Mouse (Mus musculus): ENCODE results near the gene Zbtb3. TPM values are rescaled to one million over a fixed set of nuclear protein-coding genes. Genes with fewer than 3 reads are reported as not detected.
A peak's percentile ranks its signal among the peaks of the same experiment; 100 is the strongest.

Zbtb3 gene
- polyA plus RNA-seq, 1 experiment from 2014 or later: 6.0 TPM

- peaks cover 32% of the 10 kb centered on the region for H3K36me3 ChIP-seq
- H3K27me3 ChIP-seq: no peaks in the 10 kb centered on the region
- H3K27ac ChIP-seq: peak within 1 kb of the TSS; percentile 52; the same call in 1 of the 2 replicates
- no peak within 1 kb of the TSS for H3K4me3 ChIP-seq
- 17% methylated on average over 7 of the region's 7 CpGs for WGBS
- H3K4me1 ChIP-seq: peaks cover 15% of the 10 kb centered on the region
- H3K4me2 ChIP-seq (replicated peaks): peak within 1 kb of the TSS; percentile 17; the same call in 1 of the 2 replicates
- H3K9me3 ChIP-seq: no peaks in the 10 kb centered on the region
- peak; percentile 67; the same call in 1 of the 2 replicates for ATAC-seq (ENCODE audit: low FRiP score, low read depth)
- H3K9ac ChIP-seq: 0 out of 2 replicates have a peak within 1 kb of the TSS, but pooled peaks have one; percentile 10
These were observed 48.1 kb downstream of the Zbtb3 start, which contains the start of gene Lrrn4cl for GRCm38 (mm10) chr19:8850402-8850901. Gene Lrrn4cl, plus strand, starts transcription at chr19:8850768.

DNA sequence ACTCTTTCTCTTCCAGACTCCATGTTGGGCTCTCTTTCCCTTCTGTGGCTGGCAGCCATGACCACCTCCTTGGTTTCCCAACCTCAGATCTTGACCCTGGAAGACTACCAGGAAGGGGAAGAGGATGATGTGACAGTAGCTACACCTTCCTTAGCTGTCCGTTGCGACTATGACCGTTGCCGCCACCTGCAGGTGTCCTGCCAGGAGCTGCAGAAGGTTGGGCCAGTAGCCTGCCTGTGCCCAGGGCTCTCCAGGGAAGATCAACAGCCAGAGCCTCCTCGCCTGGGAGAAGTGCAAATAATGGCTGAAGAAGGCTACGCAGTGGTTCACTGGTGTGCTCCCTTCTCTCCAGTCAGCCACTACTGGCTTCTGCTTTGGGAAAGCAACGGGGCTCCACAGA is 49.3 kb downstream of the Zbtb3 start:
- no peak overlapping the region for H3K4me3 ChIP-seq
- H3K27me3 ChIP-seq: no peaks in the 10 kb centered on the region
- H3K4me2 ChIP-seq (replicated peaks): no peak overlapping the region
- no peak for ATAC-seq (ENCODE audit: low FRiP score, low read depth)
- H3K27ac ChIP-seq: no peak overlapping the region
- H3K4me1 ChIP-seq: peaks cover 15% of the 10 kb centered on the region
- WGBS: 54% methylated on average over 7 of the region's 7 CpGs
- H3K9ac ChIP-seq: no peak overlapping the region
- no peaks in the 10 kb centered on the region for H3K9me3 ChIP-seq
- H3K36me3 ChIP-seq: peaks cover 20% of the 10 kb centered on the region

DNA sequence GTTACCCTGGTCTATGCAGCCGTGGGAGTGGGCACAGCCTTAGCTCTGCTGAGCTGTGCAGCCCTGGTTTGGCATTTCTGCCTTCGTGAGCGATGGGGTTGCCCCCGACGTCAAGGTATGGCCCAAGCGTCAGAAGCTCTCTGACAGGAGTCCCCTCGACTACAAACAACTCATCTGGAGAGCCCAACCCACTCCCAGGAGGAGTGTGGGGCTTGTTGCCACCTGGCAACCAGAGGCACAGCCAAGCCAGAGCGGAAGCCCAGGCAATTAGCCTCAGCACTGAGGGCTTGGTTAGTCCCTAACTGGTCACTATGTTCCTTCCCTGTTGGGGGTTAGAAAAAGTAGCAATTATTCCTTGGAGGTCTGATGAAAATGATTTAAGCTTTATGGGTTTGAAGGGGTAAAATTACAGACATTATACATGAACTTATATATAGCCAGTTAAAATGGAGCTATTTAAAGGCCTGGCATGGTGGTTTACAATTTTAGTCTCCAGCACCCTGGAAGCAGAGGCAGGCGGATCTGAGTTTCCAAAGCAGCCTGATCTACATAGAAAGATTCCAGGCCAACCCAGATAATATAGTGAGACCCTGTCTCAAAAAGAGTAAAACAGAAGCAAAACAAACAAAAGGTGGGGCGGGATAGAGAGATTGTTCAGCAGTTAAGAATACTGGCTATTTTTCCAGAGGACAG is 50.0 kb downstream of the Zbtb3 start:
- peaks cover 15% of the 10 kb centered on the region for H3K4me1 ChIP-seq
- no peak for ATAC-seq (ENCODE audit: low FRiP score, low read depth)
- no peak overlapping the region for H3K4me2 ChIP-seq (replicated peaks)
- no peaks in the 10 kb centered on the region for H3K9me3 ChIP-seq
- no peak overlapping the region for H3K9ac ChIP-seq
- H3K4me3 ChIP-seq: no peak overlapping the region
- H3K36me3 ChIP-seq: peaks cover 13% of the 10 kb centered on the region
- no peaks in the 10 kb centered on the region for H3K27me3 ChIP-seq
- 42% methylated on average over 10 of the region's 10 CpGs for WGBS
- no peak overlapping the region for H3K27ac ChIP-seq

DNA sequence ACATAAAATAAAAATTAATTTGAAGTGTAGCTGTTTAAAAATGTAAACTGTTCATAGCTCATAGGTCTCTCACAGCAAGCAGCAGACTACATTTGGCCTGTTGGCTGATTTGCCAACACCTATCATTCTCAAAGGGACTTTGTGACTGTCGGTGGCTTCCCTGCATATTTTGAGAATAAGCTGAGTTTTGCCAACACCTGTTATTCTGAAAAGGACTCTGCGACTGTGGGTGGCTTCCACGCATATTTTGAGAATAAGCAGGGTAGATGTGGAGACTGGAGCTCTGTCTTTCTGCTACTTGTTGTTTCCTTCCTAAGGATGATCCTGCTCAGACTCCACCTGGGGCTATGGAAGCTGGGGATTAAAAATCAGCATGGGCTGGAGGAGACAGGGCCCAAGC is 50.8 kb downstream of the Zbtb3 start:
- Histone ChIP-seq H3K4me1 (peaks cover 15% of the 10 kb centered on the region), H3K4me2 (replicated peaks) (no peak overlapping the region), H3K9me3 (no peaks in the 10 kb centered on the region), H3K27me3 (no peaks in the 10 kb centered on the region), H3K36me3 (peaks cover 6% of the 10 kb centered on the region), H3K9ac (no peak overlapping the region), H3K27ac (no peak overlapping the region), H3K4me3 (no peak overlapping the region)
- 82% methylated on average over 3 of the region's 3 CpGs for WGBS
- ATAC-seq (ENCODE audit: low FRiP score, low read depth): no peak

Other genes with a start within 250 kb of the Zbtb3 start
- 0.05 TPM in 1 of 2 replicates, not detected in the other for gene Slc22a8, start 211.3 kb upstream of the Zbtb3 start, polyA plus RNA-seq (2015; fragmentation: Nextera tagmentation; extraction: Ambion mirVana)
- not detected in 2 replicates for gene Slc22a6, start 184.5 kb upstream of the Zbtb3 start, polyA plus RNA-seq (2015; fragmentation: Nextera tagmentation; extraction: Ambion mirVana)
- gene Chrm1, start 138.8 kb upstream of the Zbtb3 start, polyA plus RNA-seq (2015; fragmentation: Nextera tagmentation; extraction: Ambion mirVana): 0.71 and 1.0 TPM in 2 replicates
- gene Slc3a2, start 79.2 kb upstream of the Zbtb3 start, polyA plus RNA-seq (2015; fragmentation: Nextera tagmentation; extraction: Ambion mirVana): 101 and 103 TPM in 2 replicates
- 98.7 TPM in 2 replicates for gene Wdr74, start 66.7 kb upstream of the Zbtb3 start, polyA plus RNA-seq (2015; fragmentation: Nextera tagmentation; extraction: Ambion mirVana)
- 2.1 TPM in 2 replicates for gene 1700092M07Rik, start 61.8 kb upstream of the Zbtb3 start, polyA plus RNA-seq (2015; fragmentation: Nextera tagmentation; extraction: Ambion mirVana)
- 194 and 205 TPM in 2 replicates for gene Stx5a, start 61.1 kb upstream of the Zbtb3 start, polyA plus RNA-seq (2015; fragmentation: Nextera tagmentation; extraction: Ambion mirVana)
- 214 and 217 TPM in 2 replicates for gene Nxf1, start 45.5 kb upstream of the Zbtb3 start, polyA plus RNA-seq (2015; fragmentation: Nextera tagmentation; extraction: Ambion mirVana)
- gene Tmem223, start 31.6 kb upstream of the Zbtb3 start, polyA plus RNA-seq (2015; fragmentation: Nextera tagmentation; extraction: Ambion mirVana): 211 and 232 TPM in 2 replicates
- gene Tmem179b, start 28.1 kb upstream of the Zbtb3 start, polyA plus RNA-seq (2015; fragmentation: Nextera tagmentation; extraction: Ambion mirVana): 62.7 and 66.2 TPM in 2 replicates
- gene Taf6l, start 16.1 kb upstream of the Zbtb3 start, polyA plus RNA-seq (2015; fragmentation: Nextera tagmentation; extraction: Ambion mirVana): 31.9 and 32.8 TPM in 2 replicates
- 183 and 185 TPM in 2 replicates for gene Polr2g, start 4.0 kb upstream of the Zbtb3 start, polyA plus RNA-seq (2015; fragmentation: Nextera tagmentation; extraction: Ambion mirVana)
- 67.1 and 73.4 TPM in 2 replicates for gene Ttc9c, start 16.8 kb downstream of the Zbtb3 start, polyA plus RNA-seq (2015; fragmentation: Nextera tagmentation; extraction: Ambion mirVana)
- gene Hnrnpul2, start 17.5 kb downstream of the Zbtb3 start, polyA plus RNA-seq (2015; fragmentation: Nextera tagmentation; extraction: Ambion mirVana): 5.9 and 6.3 TPM in 2 replicates
- gene AC129217.1, start 27.2 kb downstream of the Zbtb3 start, polyA plus RNA-seq (2015; fragmentation: Nextera tagmentation; extraction: Ambion mirVana): not detected in 2 replicates
- 45.2 and 49.3 TPM in 2 replicates for gene Bscl2, start 34.9 kb downstream of the Zbtb3 start, polyA plus RNA-seq (2015; fragmentation: Nextera tagmentation; extraction: Ambion mirVana)
- gene Gng3, start 36.6 kb downstream of the Zbtb3 start, polyA plus RNA-seq (2015; fragmentation: Nextera tagmentation; extraction: Ambion mirVana): 8.7 and 8.8 TPM in 2 replicates
- 0.75 and 0.93 TPM in 2 replicates for gene Lrrn4cl, start 48.2 kb downstream of the Zbtb3 start, polyA plus RNA-seq (2015; fragmentation: Nextera tagmentation; extraction: Ambion mirVana)
- 179 TPM in 2 replicates for gene Ubxn1, start 68.9 kb downstream of the Zbtb3 start, polyA plus RNA-seq (2015; fragmentation: Nextera tagmentation; extraction: Ambion mirVana)
- gene Uqcc3, start 78.4 kb downstream of the Zbtb3 start, polyA plus RNA-seq (2015; fragmentation: Nextera tagmentation; extraction: Ambion mirVana): 66.7 and 70.4 TPM in 2 replicates
- 93.0 and 93.2 TPM in 2 replicates for gene Lbhd1, start 81.2 kb downstream of the Zbtb3 start, polyA plus RNA-seq (2015; fragmentation: Nextera tagmentation; extraction: Ambion mirVana)
- gene Gm49403, start 81.4 kb downstream of the Zbtb3 start, polyA plus RNA-seq (2015; fragmentation: Nextera tagmentation; extraction: Ambion mirVana): not detected in 2 replicates
- 94.0 and 96.6 TPM in 2 replicates for gene 1810009A15Rik, start 86.3 kb downstream of the Zbtb3 start, polyA plus RNA-seq (2015; fragmentation: Nextera tagmentation; extraction: Ambion mirVana)
- gene Gm49416, start 86.4 kb downstream of the Zbtb3 start, polyA plus RNA-seq (2015; fragmentation: Nextera tagmentation; extraction: Ambion mirVana): not detected in 2 replicates
- gene Ints5, start 90.5 kb downstream of the Zbtb3 start, polyA plus RNA-seq (2015; fragmentation: Nextera tagmentation; extraction: Ambion mirVana): 39.6 and 43.3 TPM in 2 replicates
- 102 and 112 TPM in 2 replicates for gene Ganab, start 95.5 kb downstream of the Zbtb3 start, polyA plus RNA-seq (2015; fragmentation: Nextera tagmentation; extraction: Ambion mirVana)
- gene B3gat3, start 117.8 kb downstream of the Zbtb3 start, polyA plus RNA-seq (2015; fragmentation: Nextera tagmentation; extraction: Ambion mirVana): 49.9 and 53.0 TPM in 2 replicates
- 3.2 and 3.7 TPM in 2 replicates for gene Rom1, start 126.8 kb downstream of the Zbtb3 start, polyA plus RNA-seq (2015; fragmentation: Nextera tagmentation; extraction: Ambion mirVana)
- gene Eml3, start 127.0 kb downstream of the Zbtb3 start, polyA plus RNA-seq (2015; fragmentation: Nextera tagmentation; extraction: Ambion mirVana): 36.9 and 37.2 TPM in 2 replicates
- gene Mta2, start 139.3 kb downstream of the Zbtb3 start, polyA plus RNA-seq (2015; fragmentation: Nextera tagmentation; extraction: Ambion mirVana): 192 and 193 TPM in 2 replicates
- 35.6 and 36.5 TPM in 2 replicates for gene Tut1, start 151.3 kb downstream of the Zbtb3 start, polyA plus RNA-seq (2015; fragmentation: Nextera tagmentation; extraction: Ambion mirVana)
- 508 and 512 TPM in 2 replicates for gene Eef1g, start 164.5 kb downstream of the Zbtb3 start, polyA plus RNA-seq (2015; fragmentation: Nextera tagmentation; extraction: Ambion mirVana)
- 35.2 and 35.6 TPM in 2 replicates for gene Ahnak, start 186.7 kb downstream of the Zbtb3 start, polyA plus RNA-seq (2015; fragmentation: Nextera tagmentation; extraction: Ambion mirVana)